Mouse (Mus musculus): Measurements from ENCODE around the gene Tada2a. TPM values are rescaled to one million over a fixed set of nuclear protein-coding genes. Genes with fewer than 3 reads are reported as not detected.

The Tada2a gene
- polyA plus RNA-seq, 1 experiment from 2014 or later: 40.2 TPM

GRCm38 (mm10) chr11:84150884-84151283, 21.5 kb upstream of the Tada2a start:
- H3K9ac ChIP-seq (replicated peaks; ENCODE audit: low read depth, low read length): no peak overlapping the region
- no peak overlapping the region for H3K4me3 ChIP-seq (replicated peaks; ENCODE audit: low read length)
- 58% methylated on average over 2 of the region's 2 CpGs for WGBS
- ATAC-seq: no peak
- no peaks in the 10 kb centered on the region for H3K36me3 ChIP-seq (ENCODE audit: control insufficient read depth, insufficient read depth)
- H3K9me3 ChIP-seq (ENCODE audit: control insufficient read depth, low read length): no peaks in the 10 kb centered on the region
- H3K4me2 ChIP-seq (ENCODE audit: low read length): no peak overlapping the region
- 0 out of 2 replicates have a peak, but pooled peaks cover 4% of the 10 kb centered on the region for H3K4me1 ChIP-seq (replicated peaks; ENCODE audit: control insufficient read depth, insufficient read depth, low read length)
- H3K27me3 ChIP-seq (replicated peaks; ENCODE audit: control insufficient read depth, insufficient read depth, low read length): no peaks in the 10 kb centered on the region
- H3K27ac ChIP-seq (ENCODE audit: low read length): no peak overlapping the region

DNA sequence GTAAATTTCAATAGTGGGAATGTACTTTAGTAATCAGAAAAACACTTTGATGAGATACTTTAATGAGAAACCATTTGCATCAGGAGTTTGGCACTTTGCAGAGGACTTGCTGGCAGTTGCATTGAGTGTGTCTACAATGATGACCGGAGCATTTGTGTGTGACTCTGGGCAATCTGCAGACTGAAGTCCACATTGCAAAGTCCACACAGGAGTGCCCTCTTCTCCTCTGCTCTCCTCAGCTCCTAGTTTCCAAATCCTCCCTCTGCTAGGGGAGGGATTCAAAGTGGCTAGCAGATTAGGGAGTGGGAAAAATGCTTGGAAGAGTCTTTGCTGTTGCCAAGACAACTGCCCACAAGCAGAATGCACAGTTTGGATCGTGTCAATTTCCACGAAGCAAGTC, 16.7 kb upstream of the Tada2a start:
- no peak overlapping the region for H3K27ac ChIP-seq (ENCODE audit: low read length)
- H3K4me3 ChIP-seq (replicated peaks; ENCODE audit: low read length): no peak overlapping the region
- H3K36me3 ChIP-seq (ENCODE audit: control insufficient read depth, insufficient read depth): no peaks in the 10 kb centered on the region
- no peaks in the 10 kb centered on the region for H3K9me3 ChIP-seq (ENCODE audit: control insufficient read depth, low read length)
- H3K4me2 ChIP-seq (ENCODE audit: low read length): no peak overlapping the region
- no peaks in the 10 kb centered on the region for H3K27me3 ChIP-seq (replicated peaks; ENCODE audit: control insufficient read depth, insufficient read depth, low read length)
- ATAC-seq: no peak
- H3K4me1 ChIP-seq (replicated peaks; ENCODE audit: control insufficient read depth, insufficient read depth, low read length): 0 out of 2 replicates have a peak, but pooled peaks cover 4% of the 10 kb centered on the region
- WGBS: 35% methylated on average over 3 of the region's 3 CpGs
- H3K9ac ChIP-seq (replicated peaks; ENCODE audit: low read depth, low read length): no peak overlapping the region

- Histone ChIP-seq H3K27me3 (replicated peaks; ENCODE audit: control insufficient read depth, insufficient read depth, low read length) (no peaks in the 10 kb centered on the region), H3K9ac (replicated peaks; ENCODE audit: low read depth, low read length) (no peak overlapping the region), H3K4me2 (ENCODE audit: low read length) (no peak overlapping the region), H3K36me3 (ENCODE audit: control insufficient read depth, insufficient read depth) (no peaks in the 10 kb centered on the region), H3K4me3 (replicated peaks; ENCODE audit: low read length) (no peak overlapping the region), H3K4me1 (replicated peaks; ENCODE audit: control insufficient read depth, insufficient read depth, low read length) (0 out of 2 replicates have a peak, but pooled peaks cover 4% of the 10 kb centered on the region), H3K9me3 (ENCODE audit: control insufficient read depth, low read length) (no peaks in the 10 kb centered on the region), H3K27ac (ENCODE audit: low read length) (no peak overlapping the region)
- 59% methylated on average over 10 of the region's 10 CpGs for WGBS
- no peak for ATAC-seq
Observed at GRCm38 (mm10) chr11:84145201-84145798, 15.9 kb upstream of the Tada2a start.

GRCm38 (mm10) chr11:84141752-84142151, 12.4 kb upstream of the Tada2a start:
- no peak overlapping the region for H3K27ac ChIP-seq (ENCODE audit: low read length)
- no peaks in the 10 kb centered on the region for H3K27me3 ChIP-seq (replicated peaks; ENCODE audit: control insufficient read depth, insufficient read depth, low read length)
- H3K9ac ChIP-seq (replicated peaks; ENCODE audit: low read depth, low read length): no peak overlapping the region
- no peaks in the 10 kb centered on the region for H3K9me3 ChIP-seq (ENCODE audit: control insufficient read depth, low read length)
- H3K4me3 ChIP-seq (replicated peaks; ENCODE audit: low read length): no peak overlapping the region
- ATAC-seq: no peak
- H3K4me1 ChIP-seq (replicated peaks; ENCODE audit: control insufficient read depth, insufficient read depth, low read length): 0 out of 2 replicates have a peak, but pooled peaks cover 4% of the 10 kb centered on the region
- H3K4me2 ChIP-seq (ENCODE audit: low read length): no peak overlapping the region
- 49% methylated on average over 2 of the region's 2 CpGs for WGBS
- H3K36me3 ChIP-seq (ENCODE audit: control insufficient read depth, insufficient read depth): no peaks in the 10 kb centered on the region

- Histone ChIP-seq H3K27ac (ENCODE audit: low read length) (no peak overlapping the region), H3K4me2 (ENCODE audit: low read length) (no peak overlapping the region), H3K9me3 (ENCODE audit: control insufficient read depth, low read length) (0 out of 2 replicates have a peak, but pooled peaks cover 2% of the 10 kb centered on the region), H3K9ac (replicated peaks; ENCODE audit: low read depth, low read length) (no peak overlapping the region), H3K36me3 (ENCODE audit: control insufficient read depth, insufficient read depth) (no peaks in the 10 kb centered on the region), H3K4me1 (replicated peaks; ENCODE audit: control insufficient read depth, insufficient read depth, low read length) (peaks cover 3% of the 10 kb centered on the region; the same call in 1 of the 2 replicates), H3K27me3 (replicated peaks; ENCODE audit: control insufficient read depth, insufficient read depth, low read length) (no peaks in the 10 kb centered on the region), H3K4me3 (replicated peaks; ENCODE audit: low read length) (no peak overlapping the region)
- no peak for ATAC-seq
- WGBS: 15% methylated on average over 3 of the region's 3 CpGs
Observed at GRCm38 (mm10) chr11:84136453-84136852, 7.1 kb upstream of the Tada2a start.

GRCm38 (mm10) chr11:84134331-84134860, 5.0 kb upstream of the Tada2a start:
- H3K4me1 ChIP-seq (replicated peaks; ENCODE audit: control insufficient read depth, insufficient read depth, low read length): peaks cover 8% of the 10 kb centered on the region
- H3K9me3 ChIP-seq (ENCODE audit: control insufficient read depth, low read length): 0 out of 2 replicates have a peak, but pooled peaks cover 2% of the 10 kb centered on the region
- H3K27ac ChIP-seq (ENCODE audit: low read length): no peak overlapping the region
- no peak overlapping the region for H3K4me3 ChIP-seq (replicated peaks; ENCODE audit: low read length)
- no peak overlapping the region for H3K4me2 ChIP-seq (ENCODE audit: low read length)
- WGBS: 94% methylated on average over 2 of the region's 2 CpGs
- no peaks in the 10 kb centered on the region for H3K27me3 ChIP-seq (replicated peaks; ENCODE audit: control insufficient read depth, insufficient read depth, low read length)
- no peaks in the 10 kb centered on the region for H3K36me3 ChIP-seq (ENCODE audit: control insufficient read depth, insufficient read depth)
- no peak for ATAC-seq
- H3K9ac ChIP-seq (replicated peaks; ENCODE audit: low read depth, low read length): no peak overlapping the region

- Histone ChIP-seq H3K36me3 (ENCODE audit: control insufficient read depth, insufficient read depth) (no peaks in the 10 kb centered on the region), H3K9ac (replicated peaks; ENCODE audit: low read depth, low read length) (peak overlapping the region; percentile 87), H3K27me3 (replicated peaks; ENCODE audit: control insufficient read depth, insufficient read depth, low read length) (no peaks in the 10 kb centered on the region), H3K9me3 (ENCODE audit: control insufficient read depth, low read length) (0 out of 2 replicates have a peak, but pooled peaks cover 2% of the 10 kb centered on the region), H3K4me3 (replicated peaks; ENCODE audit: low read length) (peak overlapping the region; percentile 84), H3K4me2 (ENCODE audit: low read length) (peak overlapping the region; percentile 61), H3K4me1 (replicated peaks; ENCODE audit: control insufficient read depth, insufficient read depth, low read length) (peaks cover 13% of the 10 kb centered on the region), H3K27ac (ENCODE audit: low read length) (peak overlapping the region; percentile 18; the same call in 1 of the 2 replicates)
- WGBS: 4% methylated on average over 11 of the region's 11 CpGs
- peak; percentile 44 for ATAC-seq
Observed at GRCm38 (mm10) chr11:84129799-84130185, 392 bp upstream of the Tada2a start.

DNA sequence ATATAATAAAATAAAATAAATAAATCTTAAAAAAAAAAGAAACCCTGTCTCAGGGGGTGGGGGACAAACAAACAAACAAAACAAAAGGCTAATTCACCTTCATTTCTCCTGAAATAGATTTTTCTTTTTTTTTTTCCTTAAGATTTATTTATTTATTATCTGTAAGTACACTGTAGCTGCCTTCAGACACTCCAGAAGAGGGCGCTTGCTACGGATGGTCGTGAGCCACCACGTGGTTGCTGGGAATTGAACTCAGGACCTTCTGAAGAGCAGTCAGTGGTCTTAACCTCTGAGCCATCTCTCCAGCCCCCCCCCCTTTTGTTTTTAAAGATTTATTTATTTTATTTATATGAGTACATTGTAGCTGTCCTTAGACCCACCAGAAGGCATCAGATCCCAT, 1.4 kb downstream of the Tada2a start:
- no peak overlapping the region for H3K4me2 ChIP-seq (ENCODE audit: low read length)
- no peak for ATAC-seq
- no peaks in the 10 kb centered on the region for H3K9me3 ChIP-seq (ENCODE audit: control insufficient read depth, low read length)
- no peak overlapping the region for H3K4me3 ChIP-seq (replicated peaks; ENCODE audit: low read length)
- 86% methylated on average over 4 of the region's 4 CpGs for WGBS
- peaks cover 13% of the 10 kb centered on the region for H3K4me1 ChIP-seq (replicated peaks; ENCODE audit: control insufficient read depth, insufficient read depth, low read length)
- no peak overlapping the region for H3K27ac ChIP-seq (ENCODE audit: low read length)
- no peak overlapping the region for H3K9ac ChIP-seq (replicated peaks; ENCODE audit: low read depth, low read length)
- no peaks in the 10 kb centered on the region; the same call in 1 of the 2 replicates for H3K36me3 ChIP-seq (ENCODE audit: control insufficient read depth, insufficient read depth)
- no peaks in the 10 kb centered on the region for H3K27me3 ChIP-seq (replicated peaks; ENCODE audit: control insufficient read depth, insufficient read depth, low read length)

GRCm38 (mm10) chr11:84121051-84121956, 8.1 kb downstream of the Tada2a start:
- no peak for ATAC-seq
- 79% methylated on average over 12 of the region's 12 CpGs for WGBS
- H3K36me3 ChIP-seq (ENCODE audit: control insufficient read depth, insufficient read depth): peaks cover 25% of the 10 kb centered on the region

More at GRCm38 (mm10) chr11:84121051-84121956, 8.1 kb downstream of the Tada2a start:
- H3K27me3 ChIP-seq (replicated peaks; ENCODE audit: control insufficient read depth, insufficient read depth, low read length): no peaks in the 10 kb centered on the region
- no peak overlapping the region for H3K27ac ChIP-seq (ENCODE audit: low read length)
- H3K9ac ChIP-seq (replicated peaks; ENCODE audit: low read depth, low read length): no peak overlapping the region
- no peak overlapping the region for H3K4me3 ChIP-seq (replicated peaks; ENCODE audit: low read length)
- H3K9me3 ChIP-seq (ENCODE audit: control insufficient read depth, low read length): no peaks in the 10 kb centered on the region
- no peak overlapping the region for H3K4me2 ChIP-seq (ENCODE audit: low read length)
- no peaks in the 10 kb centered on the region for H3K4me1 ChIP-seq (replicated peaks; ENCODE audit: control insufficient read depth, insufficient read depth, low read length)
